Mouse (Mus musculus): ENCODE data around the gene Rdm1. TPM values are rescaled to one million over a fixed set of nuclear protein-coding genes. Genes with fewer than 3 reads are reported as not detected.

The Rdm1 gene
- polyA plus RNA-seq, 1 experiment: 1.4 TPM

GRCm38 (mm10) chr11:101677655-101678054 is 50.7 kb downstream of the Rdm1 start:
- H3K36me3 ChIP-seq (ENCODE audit: control insufficient read depth): no peaks in the 10 kb centered on the region
- no peaks in the 10 kb centered on the region for H3K9me3 ChIP-seq (ENCODE audit: control insufficient read depth, low read length)
- TF ChIP-seq TAL1 (IDR thresholded peaks at IDR 0.05; ENCODE audit: low read length): no peak
- TF ChIP-seq GATA1 (IDR thresholded peaks at IDR 0.05; ENCODE audit: low read length): no peak
- H3K4me1 ChIP-seq (ENCODE audit: control insufficient read depth): peaks cover 8% of the 10 kb centered on the region
- no peak overlapping the region for H3K4me3 ChIP-seq (replicated peaks)
- H3K27me3 ChIP-seq (ENCODE audit: control insufficient read depth): no peaks in the 10 kb centered on the region

GRCm38 (mm10) chr11:101678770-101679169 is 51.8 kb downstream of the Rdm1 start:
- Histone ChIP-seq H3K4me1 (ENCODE audit: control insufficient read depth) (peaks cover 1% of the 10 kb centered on the region), H3K27me3 (ENCODE audit: control insufficient read depth) (no peaks in the 10 kb centered on the region), H3K4me3 (replicated peaks) (no peak overlapping the region), H3K36me3 (ENCODE audit: control insufficient read depth) (no peaks in the 10 kb centered on the region), H3K9me3 (ENCODE audit: control insufficient read depth, low read length) (no peaks in the 10 kb centered on the region)
- TF ChIP-seq TAL1 (IDR thresholded peaks at IDR 0.05; ENCODE audit: low read length): no peak
- TF ChIP-seq GATA1 (IDR thresholded peaks at IDR 0.05; ENCODE audit: low read length): no peak

GRCm38 (mm10) chr11:101679907-101680306 is 52.9 kb downstream of the Rdm1 start:
- H3K36me3 ChIP-seq (ENCODE audit: control insufficient read depth): no peaks in the 10 kb centered on the region
- no peak overlapping the region for H3K4me3 ChIP-seq (replicated peaks)
- no peaks in the 10 kb centered on the region for H3K9me3 ChIP-seq (ENCODE audit: control insufficient read depth, low read length)
- TF ChIP-seq TAL1 (IDR thresholded peaks at IDR 0.05; ENCODE audit: low read length): no peak
- TF ChIP-seq GATA1 (IDR thresholded peaks at IDR 0.05; ENCODE audit: low read length): no peak
- no peaks in the 10 kb centered on the region for H3K27me3 ChIP-seq (ENCODE audit: control insufficient read depth)
- H3K4me1 ChIP-seq (ENCODE audit: control insufficient read depth): no peaks in the 10 kb centered on the region; the same call in 1 of the 2 replicates

- no peak overlapping the region for H3K4me3 ChIP-seq (replicated peaks)
- no peaks in the 10 kb centered on the region for H3K9me3 ChIP-seq (ENCODE audit: control insufficient read depth, low read length)
- H3K36me3 ChIP-seq (ENCODE audit: control insufficient read depth): no peaks in the 10 kb centered on the region
- TF ChIP-seq TAL1 (IDR thresholded peaks at IDR 0.05; ENCODE audit: low read length): no peak
- TF ChIP-seq GATA1 (IDR thresholded peaks at IDR 0.05; ENCODE audit: low read length): no peak
- H3K27me3 ChIP-seq (ENCODE audit: control insufficient read depth): no peaks in the 10 kb centered on the region
- no peaks in the 10 kb centered on the region; the same call in 1 of the 2 replicates for H3K4me1 ChIP-seq (ENCODE audit: control insufficient read depth)
Measured at GRCm38 (mm10) chr11:101680634-101681325, 53.8 kb downstream of the Rdm1 start.

- TF ChIP-seq TAL1 (IDR thresholded peaks at IDR 0.05; ENCODE audit: low read length): no peak
- no peak for TF ChIP-seq GATA1 (IDR thresholded peaks at IDR 0.05; ENCODE audit: low read length)
- no peaks in the 10 kb centered on the region for H3K36me3 ChIP-seq (ENCODE audit: control insufficient read depth)
- no peak overlapping the region for H3K4me3 ChIP-seq (replicated peaks)
- H3K9me3 ChIP-seq (ENCODE audit: control insufficient read depth, low read length): no peaks in the 10 kb centered on the region
- no peaks in the 10 kb centered on the region for H3K27me3 ChIP-seq (ENCODE audit: control insufficient read depth)
- no peaks in the 10 kb centered on the region; the same call in 1 of the 2 replicates for H3K4me1 ChIP-seq (ENCODE audit: control insufficient read depth)
Measured at GRCm38 (mm10) chr11:101681968-101682367, 55.0 kb downstream of the Rdm1 start.

GRCm38 (mm10) chr11:101682410-101682960 is 55.5 kb downstream of the Rdm1 start:
- Histone ChIP-seq H3K4me1 (ENCODE audit: control insufficient read depth) (no peaks in the 10 kb centered on the region; the same call in 1 of the 2 replicates), H3K27me3 (ENCODE audit: control insufficient read depth) (no peaks in the 10 kb centered on the region), H3K4me3 (replicated peaks) (no peak overlapping the region), H3K9me3 (ENCODE audit: control insufficient read depth, low read length) (no peaks in the 10 kb centered on the region), H3K36me3 (ENCODE audit: control insufficient read depth) (no peaks in the 10 kb centered on the region)
- TF ChIP-seq GATA1 (IDR thresholded peaks at IDR 0.05; ENCODE audit: low read length): no peak
- TF ChIP-seq TAL1 (IDR thresholded peaks at IDR 0.05; ENCODE audit: low read length): no peak

Other genes starting within 250 kb of the Rdm1 start
- 2.9 and 3.7 TPM in 2 replicates for gene Aarsd1, start 209.6 kb upstream of the Rdm1 start, polyA plus RNA-seq (2012)
- gene Gm27029, start 202.4 kb upstream of the Rdm1 start, polyA plus RNA-seq (2012): 3.6 and 3.7 TPM in 2 replicates
- gene Rundc1, start 202.1 kb upstream of the Rdm1 start, polyA plus RNA-seq (2012): 0.20 and 0.24 TPM in 2 replicates
- gene Ptges3l, start 201.9 kb upstream of the Rdm1 start, polyA plus RNA-seq (2012): not detected in 2 replicates
- 28.9 and 48.8 TPM in 2 replicates for gene Rpl27, start 184.9 kb upstream of the Rdm1 start, polyA plus RNA-seq (2012)
- gene Ifi35, start 178.8 kb upstream of the Rdm1 start, polyA plus RNA-seq (2012): 1.6 and 2.1 TPM in 2 replicates
- 0.09 and 0.16 TPM in 2 replicates for gene Rnd2, start 162.2 kb upstream of the Rdm1 start, polyA plus RNA-seq (2012)
- 0.69 and 0.80 TPM in 2 replicates for gene Vat1, start 161.0 kb upstream of the Rdm1 start, polyA plus RNA-seq (2012)
- 0.40 and 0.44 TPM in 2 replicates for gene Brca1, start 75.2 kb upstream of the Rdm1 start, polyA plus RNA-seq (2012)
- gene Nbr1, start 75.0 kb upstream of the Rdm1 start, polyA plus RNA-seq (2012): 2.0 and 5.3 TPM in 2 replicates
- gene Tmem106a, start 45.0 kb upstream of the Rdm1 start, polyA plus RNA-seq (2012): 0.05 TPM in 1 of 2 replicates, not detected in the other
- gene Gm11634, start 27.9 kb upstream of the Rdm1 start, polyA plus RNA-seq (2012): not detected in 2 replicates
- gene Arl4d, start 38.3 kb downstream of the Rdm1 start, polyA plus RNA-seq (2012): 0.04 and 0.13 TPM in 2 replicates
- 0.88 and 0.89 TPM in 2 replicates for gene Dhx8, start 105.7 kb downstream of the Rdm1 start, polyA plus RNA-seq (2012)
- 0.09 TPM in 1 of 2 replicates, not detected in the other for gene Etv4, start 158.2 kb downstream of the Rdm1 start, polyA plus RNA-seq (2012)